Mouse (Mus musculus) liver, postnatal 0 days (tissue): ENCODE data around the gene Hbs1l. TPM values are rescaled to one million over a fixed set of nuclear protein-coding genes. Genes with fewer than 3 reads are reported as not detected.

ENCODE experiments used
- ATAC-seq: fragments of 200-750 bp; cut with Nextera tagmentation; 2 replicates; pipeline ENCODE4 v1.8.0; 2017; ENCODE audit warnings: mild to moderate bottlenecking, moderate library complexity
- DNase-seq: peaks from one replicate; pipeline ENCODE4 v3.0.0-alpha.2; 2016
- H3K27ac ChIP-seq: fragments of 300-500 bp; sonication (generic); 2 replicates; pipeline ENCODE4 v1.5.1; 2014; ENCODE audit warnings: antibody characterized with exemption, moderate library complexity, mild to moderate bottlenecking, low read depth
- H3K27me3 ChIP-seq: fragments of 300-500 bp; sonication (generic); 2 replicates; pipeline ENCODE4 v1.6.1; 2014; ENCODE audit warnings: low read length, control low read depth, mixed read lengths; ENCODE audit not compliant: insufficient read depth
- H3K36me3 ChIP-seq: fragments of 300-500 bp; sonication (generic); replicated peaks from 2 replicates; pipeline ENCODE4 v1.6.1; 2014; ENCODE audit warnings: mild to moderate bottlenecking, control low read depth, low read length, moderate library complexity, mixed read lengths; ENCODE audit not compliant: insufficient read depth
- H3K4me1 ChIP-seq: fragments of 300-500 bp; sonication (generic); 2 replicates; pipeline ENCODE4 v1.6.1; 2014; ENCODE audit warnings: antibody characterized with exemption, mild to moderate bottlenecking, control low read depth; ENCODE audit not compliant: insufficient read depth
- H3K4me2 ChIP-seq: fragments of 300-500 bp; sonication (generic); 2 replicates; pipeline ENCODE4 v1.6.1; 2014; ENCODE audit warnings: low read depth, mild to moderate bottlenecking, low read length, moderate library complexity, mixed read lengths
- H3K4me3 ChIP-seq: fragments of 300-500 bp; sonication (generic); 2 replicates; pipeline ENCODE4 v1.5.1; 2014; ENCODE audit warnings: low read depth, low read length
- H3K9ac ChIP-seq: fragments of 300-500 bp; sonication (generic); replicated peaks from 2 replicates; pipeline ENCODE4 v1.6.1; 2014; ENCODE audit warnings: mild to moderate bottlenecking, moderate library complexity
- H3K9me3 ChIP-seq: fragments of 300-500 bp; sonication (generic); 2 replicates; pipeline ENCODE4 v1.6.1; 2016; ENCODE audit warnings: mild to moderate bottlenecking, control low read depth, low read length, mixed read lengths
- CTCF ChIP-seq: sonication (generic); IDR thresholded peaks from 2 replicates; pipeline ENCODE4 v1.5.1; 2016; ENCODE audit warnings: antibody characterized with exemption, low read depth
- EP300 ChIP-seq: IDR thresholded peaks from 2 replicates; pipeline ENCODE4 v1.6.1; 2016; ENCODE audit warnings: antibody characterized with exemption, low read depth, mild to moderate bottlenecking
- WGBS: fragments of 180-500 bp; shearing (Covaris S2); extraction: QIAGEN DNeasy Blood & Tissue Kit; methylation state at CpG from one replicate; pipeline ENCODE4 v1.1.7; 2014; ENCODE audit not compliant: insufficient replicate concordance; 5-methylcytosine and 5-hydroxymethylcytosine counted together
- polyA plus RNA-seq: library from polyadenylated mRNA; unstranded; fragments of >200 nt; fragmentation: Nextera tagmentation; extraction: Ambion mirVana; gene quantifications from 2 replicates; pipeline ENCODE4 v1.2.1, GENCODE M21; 2015

The Hbs1l gene
- polyA plus RNA-seq, 1 experiment from 2014 or later = 50.9 TPM

GRCm38 (mm10) chr10:21359086-21359485, 63.3 kb downstream of the Hbs1l start:
- H3K27me3 ChIP-seq = no peaks in the 10 kb centered on the region
- TF ChIP-seq EP300 (no peak), CTCF (no peak)
- H3K4me1 ChIP-seq = no peaks in the 10 kb centered on the region
- DNase-seq (no peak), ATAC-seq (no peak)
- no peak overlapping the region for H3K9ac ChIP-seq
- 88% methylated on average over 4 of the region's 4 CpGs for WGBS
- H3K27ac ChIP-seq = no peak overlapping the region
- no peak overlapping the region for H3K4me2 ChIP-seq
- no peak overlapping the region for H3K4me3 ChIP-seq
- H3K36me3 ChIP-seq = peaks cover 66% of the 10 kb centered on the region
- H3K9me3 ChIP-seq = no peaks in the 10 kb centered on the region

GRCm38 (mm10) chr10:21361871-21362270, 66.1 kb downstream of the Hbs1l start:
- Histone ChIP-seq H3K36me3 (peaks cover 67% of the 10 kb centered on the region), H3K9me3 (no peaks in the 10 kb centered on the region), H3K27me3 (no peaks in the 10 kb centered on the region), H3K4me3 (no peak overlapping the region), H3K4me1 (no peaks in the 10 kb centered on the region), H3K27ac (no peak overlapping the region), H3K9ac (no peak overlapping the region), H3K4me2 (no peak overlapping the region)
- ATAC-seq = no peak
- 55% methylated on average over 7 of the region's 7 CpGs for WGBS
- TF ChIP-seq EP300 (no peak), CTCF (no peak)
- no peak for DNase-seq

GRCm38 (mm10) chr10:21363297-21363696, 67.5 kb downstream of the Hbs1l start:
- Histone ChIP-seq H3K4me2 (no peak overlapping the region), H3K9ac (no peak overlapping the region), H3K4me3 (no peak overlapping the region), H3K27ac (no peak overlapping the region), H3K36me3 (peaks cover 69% of the 10 kb centered on the region), H3K27me3 (no peaks in the 10 kb centered on the region), H3K9me3 (no peaks in the 10 kb centered on the region), H3K4me1 (no peaks in the 10 kb centered on the region)
- ATAC-seq = no peak
- TF ChIP-seq EP300 = no peak
- TF ChIP-seq CTCF = no peak
- DNase-seq = no peak
- 40% methylated on average over 4 of the region's 4 CpGs for WGBS

GRCm38 (mm10) chr10:21364946-21365345, 69.2 kb downstream of the Hbs1l start:
- 86% methylated on average over 7 of the region's 7 CpGs for WGBS
- Histone ChIP-seq H3K27me3 (no peaks in the 10 kb centered on the region), H3K4me1 (no peaks in the 10 kb centered on the region), H3K27ac (no peak overlapping the region), H3K36me3 (peaks cover 69% of the 10 kb centered on the region), H3K9me3 (no peaks in the 10 kb centered on the region), H3K4me3 (no peak overlapping the region), H3K9ac (no peak overlapping the region), H3K4me2 (no peak overlapping the region)
- DNase-seq (no peak), ATAC-seq (no peak)
- TF ChIP-seq EP300 (no peak), CTCF (no peak)

- H3K4me1 ChIP-seq = no peaks in the 10 kb centered on the region
- no peak overlapping the region for H3K4me3 ChIP-seq
- H3K36me3 ChIP-seq = peaks cover 64% of the 10 kb centered on the region
- DNase-seq (no peak), ATAC-seq (no peak)
- H3K9ac ChIP-seq = no peak overlapping the region
- no peak overlapping the region for H3K27ac ChIP-seq
- no peak for TF ChIP-seq CTCF
- H3K27me3 ChIP-seq = no peaks in the 10 kb centered on the region
- no peak overlapping the region for H3K4me2 ChIP-seq
- WGBS = 71% methylated on average over 4 of the region's 4 CpGs
- H3K9me3 ChIP-seq = no peaks in the 10 kb centered on the region
Observed at GRCm38 (mm10) chr10:21365897-21366296, 70.1 kb downstream of the Hbs1l start.

GRCm38 (mm10) chr10:21366471-21366870, 70.7 kb downstream of the Hbs1l start:
- Histone ChIP-seq H3K9me3 (no peaks in the 10 kb centered on the region), H3K4me3 (no peak overlapping the region), H3K9ac (no peak overlapping the region), H3K36me3 (peaks cover 60% of the 10 kb centered on the region), H3K27ac (no peak overlapping the region), H3K4me1 (no peaks in the 10 kb centered on the region), H3K27me3 (no peaks in the 10 kb centered on the region), H3K4me2 (no peak overlapping the region)
- ATAC-seq = no peak
- TF ChIP-seq EP300 (no peak), CTCF (no peak)
- 71% methylated on average over 3 of the region's 3 CpGs for WGBS
- no peak for DNase-seq

GRCm38 (mm10) chr10:21367481-21367880, 71.7 kb downstream of the Hbs1l start:
- no peaks in the 10 kb centered on the region for H3K27me3 ChIP-seq
- H3K9me3 ChIP-seq = no peaks in the 10 kb centered on the region
- ATAC-seq (no peak), DNase-seq (no peak)
- H3K9ac ChIP-seq = no peak overlapping the region
- TF ChIP-seq CTCF (no peak), EP300 (no peak)
- H3K27ac ChIP-seq = no peak overlapping the region
- peaks cover 51% of the 10 kb centered on the region for H3K36me3 ChIP-seq
- no peaks in the 10 kb centered on the region for H3K4me1 ChIP-seq
- H3K4me3 ChIP-seq = no peak overlapping the region
- 94% methylated on average over 9 of the region's 9 CpGs for WGBS
- H3K4me2 ChIP-seq = no peak overlapping the region
